Mouse (Mus musculus) cerebellum, adult 2 months (tissue): Measurements from ENCODE around the gene Hs3st3a1.

ENCODE experiments used
- CTCF ChIP-seq: fragments of 200-500 bp; IDR thresholded peaks from 2 replicates; pipeline ENCODE4 v1.5.1; 2011; ENCODE audit warnings: low read depth, mild to moderate bottlenecking, control low read depth, low read length, moderate library complexity, borderline replicate concordance; ENCODE audit not compliant: insufficient read depth
- POLR2A ChIP-seq: fragments of 200-500 bp; IDR thresholded peaks from 2 replicates; pipeline ENCODE4 v1.6.1; 2011; ENCODE audit warnings: low read length, control low read depth, borderline replicate concordance; ENCODE audit not compliant: insufficient read depth

- TF ChIP-seq CTCF (no peak), POLR2A (no peak)
Observed at GRCm38 (mm10) chr11:64541866-64542265, 106.7 kb downstream of the Hs3st3a1 start.
